Mouse (Mus musculus) cortical plate, adult 2 months (tissue): ENCODE data around the gene Tas1r3.

ENCODE experiments used
- CTCF ChIP-seq: fragments of 200-500 bp; IDR thresholded peaks from 2 replicates; pipeline ENCODE4 v1.5.1; 2011; ENCODE audit warnings: mild to moderate bottlenecking, control low read depth, low read length; ENCODE audit not compliant: insufficient read depth; ENCODE audit errors: extremely low read depth
- POLR2A ChIP-seq: fragments of 200-500 bp; IDR thresholded peaks from 2 replicates; pipeline ENCODE4 v1.6.1; 2011; ENCODE audit warnings: mild to moderate bottlenecking, low read length, control low read depth; ENCODE audit not compliant: insufficient read depth; ENCODE audit errors: extremely low read depth

DNA sequence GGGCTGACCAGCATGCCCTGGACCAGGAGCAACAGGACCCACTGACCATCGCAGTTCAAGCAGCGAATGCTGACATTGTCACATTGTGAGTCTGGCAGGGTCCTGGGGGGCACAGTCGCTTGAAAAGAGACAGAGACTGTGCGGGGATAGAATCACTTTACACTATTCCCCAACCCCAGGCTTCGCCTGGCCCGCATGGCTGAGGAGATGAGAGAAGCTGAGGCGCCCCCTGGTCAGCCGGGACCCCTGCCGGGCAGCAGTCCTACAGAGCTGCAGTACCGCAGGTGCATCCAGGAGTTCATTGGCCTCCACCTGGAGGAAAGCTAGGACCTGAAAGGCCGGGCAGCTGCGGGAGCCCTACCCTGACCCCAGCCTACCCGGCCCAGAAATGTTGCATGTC is 42.5 kb upstream of the Tas1r3 start:
- TF ChIP-seq CTCF: no peak
- no peak for TF ChIP-seq POLR2A
